Mouse (Mus musculus): ENCODE measurements at regions not wholly inside any gene's neighbourhood (a gene's known extent, or its start where the extent isn't known, plus 50 kb on each side); places are given as distances from the start of the nearest gene placed in this dataset.

GRCm38 (mm10) chr4:39926021-39926591 is 216.8 kb upstream of the Aco1 start:
- no peak for ATAC-seq (replicated peaks; ENCODE audit: low read depth, poor library complexity, severe bottlenecking)

DNA sequence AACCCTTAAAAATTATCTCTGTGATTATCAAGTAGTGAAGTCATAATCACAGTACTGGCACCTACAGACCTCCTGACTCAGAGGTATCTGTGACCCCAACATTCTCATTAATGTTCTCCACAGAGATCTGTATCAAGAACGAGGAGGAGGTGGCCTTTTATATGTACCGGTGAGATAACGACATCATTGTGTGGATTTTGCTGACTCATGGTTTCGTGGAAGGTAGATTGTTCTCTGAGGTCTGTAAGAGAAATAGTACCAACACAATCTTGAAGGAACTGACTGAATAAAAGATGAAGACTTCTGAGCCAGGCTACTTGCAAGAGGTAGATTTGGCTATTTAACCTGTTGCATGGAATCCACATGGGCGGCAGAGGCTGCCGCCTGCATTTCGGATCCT is 216.3 kb upstream of the Aco1 start:
- ATAC-seq (replicated peaks; ENCODE audit: low read depth, poor library complexity, severe bottlenecking): no peak

DNA sequence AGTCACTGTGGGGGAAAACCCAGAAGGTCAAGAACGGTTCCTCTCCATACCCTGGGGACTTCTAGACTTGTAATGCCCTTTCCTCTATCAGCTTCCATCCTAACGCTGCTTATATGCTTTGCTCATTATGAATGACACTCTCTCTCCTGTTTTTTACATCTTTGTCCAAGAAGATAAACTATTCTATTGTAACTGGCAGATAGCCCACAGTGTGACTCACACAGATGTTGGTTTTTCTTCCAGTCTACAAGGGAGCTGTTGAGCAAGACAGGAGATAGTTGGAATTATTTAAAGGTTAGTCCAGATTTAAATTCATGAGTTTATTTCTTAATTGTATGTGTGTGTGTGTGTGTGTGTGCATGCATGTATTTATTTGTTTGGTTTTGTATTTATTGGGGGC is 214.4 kb upstream of the Aco1 start:
- no peak for ATAC-seq (replicated peaks; ENCODE audit: low read depth, poor library complexity, severe bottlenecking)

- no peak for ATAC-seq (replicated peaks; ENCODE audit: low read depth, poor library complexity, severe bottlenecking)
These were observed 208.7 kb upstream of the Aco1 start for GRCm38 (mm10) chr4:39934025-39934708.

- ATAC-seq (replicated peaks; ENCODE audit: low read depth, poor library complexity, severe bottlenecking): no peak
These were observed 184.2 kb upstream of the Aco1 start for GRCm38 (mm10) chr4:39958687-39959086.

DNA sequence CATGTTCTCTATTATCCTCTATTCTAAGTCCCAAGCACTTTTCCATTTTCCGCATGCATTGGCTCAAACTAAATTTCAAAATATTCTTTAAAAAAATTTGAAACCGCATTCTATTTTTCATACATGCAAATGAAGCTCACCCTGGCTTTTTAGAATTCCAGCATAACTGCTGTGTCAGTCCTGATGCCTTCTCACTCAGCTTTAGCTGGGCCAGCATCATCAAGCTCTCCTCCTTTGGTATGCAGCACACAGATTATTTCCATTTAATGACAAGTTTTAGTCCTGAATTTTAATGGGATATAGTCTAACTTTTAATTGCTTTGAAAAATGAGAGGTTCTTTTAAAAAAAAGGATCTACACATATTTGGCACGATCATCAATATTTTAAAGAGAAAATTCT is 174.9 kb upstream of the Aco1 start:
- ATAC-seq (replicated peaks; ENCODE audit: low read depth, poor library complexity, severe bottlenecking): no peak

DNA sequence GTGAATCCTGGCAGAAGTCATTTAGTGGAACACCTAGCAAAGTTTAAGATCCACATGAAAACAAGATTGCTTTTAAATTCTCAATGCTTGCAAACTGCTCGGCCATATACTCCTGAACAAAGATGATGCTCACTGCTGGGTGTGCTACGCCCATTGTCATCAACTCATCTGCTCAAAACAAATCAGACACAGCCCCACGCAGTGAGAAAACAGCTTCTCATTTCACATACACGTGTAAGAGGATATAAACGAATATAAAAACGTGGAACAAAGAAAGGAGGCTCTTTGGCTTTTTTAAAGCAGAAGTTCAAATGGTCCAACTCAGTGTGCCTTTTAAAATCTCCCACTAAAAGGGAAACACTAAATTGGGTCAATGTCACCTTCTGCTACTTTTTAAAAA is 151.5 kb upstream of the Aco1 start:
- ATAC-seq (replicated peaks; ENCODE audit: low read depth, poor library complexity, severe bottlenecking): no peak

DNA sequence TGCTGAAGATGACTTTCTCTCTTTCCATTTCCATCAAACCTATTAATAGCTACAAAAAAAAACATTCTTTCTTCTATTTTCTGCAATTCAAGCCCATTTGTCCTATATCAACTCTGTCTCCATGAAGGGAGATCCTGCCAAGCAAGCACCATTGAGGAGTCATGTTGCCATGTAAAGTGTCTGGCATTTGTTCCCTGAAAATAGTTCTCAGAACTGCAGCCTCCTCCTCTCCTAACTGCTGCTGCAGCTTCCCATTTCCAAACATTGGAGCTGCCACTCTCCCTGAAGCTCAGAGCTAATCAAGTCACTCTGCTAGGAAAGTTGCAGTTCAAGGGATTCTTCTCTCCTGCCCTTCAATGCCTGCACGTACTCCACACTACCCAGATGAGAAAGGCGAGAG is 151.0 kb upstream of the Aco1 start:
- ATAC-seq (replicated peaks; ENCODE audit: low read depth, poor library complexity, severe bottlenecking): no peak

GRCm38 (mm10) chr4:39998771-39999422 is 144.0 kb upstream of the Aco1 start:
- ATAC-seq (replicated peaks; ENCODE audit: low read depth, poor library complexity, severe bottlenecking): no peak

DNA sequence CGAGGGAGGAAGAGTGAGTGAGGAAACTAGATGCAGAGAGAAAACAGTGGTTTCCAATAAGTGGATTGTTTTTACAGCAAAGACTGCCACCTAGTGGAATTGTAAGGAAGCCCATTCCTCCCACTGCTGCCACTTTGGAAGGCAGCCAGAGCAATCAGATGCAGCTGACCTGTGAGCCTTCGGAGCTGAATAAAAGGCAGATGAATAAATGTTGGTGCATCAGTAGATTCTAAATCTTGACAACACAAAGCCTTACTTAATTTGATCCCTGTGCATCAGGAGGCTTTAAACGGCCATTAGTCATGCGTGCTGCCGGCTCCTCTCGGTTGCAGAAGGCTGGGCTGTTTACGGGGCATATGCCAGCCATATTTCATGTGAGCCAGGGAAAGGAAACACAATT is 128.2 kb upstream of the Aco1 start:
- peak; percentile 58 for ATAC-seq (replicated peaks; ENCODE audit: low read depth, poor library complexity, severe bottlenecking)

- no peak for ATAC-seq (replicated peaks; ENCODE audit: low read depth, poor library complexity, severe bottlenecking)
These were observed 126.0 kb upstream of the Aco1 start for GRCm38 (mm10) chr4:40016856-40017255.

DNA sequence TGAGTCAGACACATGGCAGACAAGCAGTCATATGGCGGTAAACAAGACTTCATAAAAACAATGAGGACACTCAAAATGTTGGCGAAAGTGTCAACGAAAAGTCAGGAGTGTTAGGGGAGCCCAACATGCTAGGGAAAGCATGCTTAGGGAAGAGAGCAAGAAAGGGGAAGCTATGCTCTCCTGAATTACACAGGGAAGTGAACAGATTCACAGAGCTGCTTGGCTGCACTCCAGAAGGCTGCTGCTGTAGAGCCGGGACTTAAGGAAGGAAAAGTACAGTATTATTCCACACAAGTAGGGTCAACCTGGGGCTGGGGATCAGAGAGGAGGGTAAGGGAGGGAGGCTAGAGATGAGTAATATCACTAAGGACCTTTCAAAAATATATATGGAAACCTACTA is 124.7 kb upstream of the Aco1 start:
- no peak for ATAC-seq (replicated peaks; ENCODE audit: low read depth, poor library complexity, severe bottlenecking)

GRCm38 (mm10) chr4:40031361-40031760 is 111.5 kb upstream of the Aco1 start:
- ATAC-seq (replicated peaks; ENCODE audit: low read depth, poor library complexity, severe bottlenecking): no peak

GRCm38 (mm10) chr4:40047846-40048245 is 95.0 kb upstream of the Aco1 start:
- ATAC-seq (replicated peaks; ENCODE audit: low read depth, poor library complexity, severe bottlenecking): no peak

GRCm38 (mm10) chr4:40049086-40049485 is 93.8 kb upstream of the Aco1 start:
- no peak for ATAC-seq (replicated peaks; ENCODE audit: low read depth, poor library complexity, severe bottlenecking)

- no peak for ATAC-seq (replicated peaks; ENCODE audit: low read depth, poor library complexity, severe bottlenecking)
These were observed 91.0 kb upstream of the Aco1 start for GRCm38 (mm10) chr4:40051848-40052247.

DNA sequence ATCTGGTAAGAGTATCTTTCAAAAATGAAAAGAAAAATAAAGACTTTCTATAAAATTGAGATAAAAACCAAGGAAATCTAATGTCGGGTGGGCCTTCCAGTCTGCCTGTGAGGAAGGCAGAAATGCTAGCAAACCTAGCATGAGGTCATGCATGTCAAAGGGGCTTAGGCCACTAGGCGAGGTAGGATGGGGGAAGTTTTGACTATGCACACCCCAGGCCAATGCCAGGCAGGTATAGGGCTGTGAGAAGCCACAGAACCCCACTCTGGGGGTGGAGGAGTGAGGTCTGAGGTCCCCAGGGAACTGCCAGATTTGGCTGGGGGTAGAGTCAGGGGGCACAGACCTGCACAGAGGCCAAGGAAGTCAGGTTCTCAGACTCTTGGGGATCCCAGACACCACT is 89.5 kb upstream of the Aco1 start:
- no peak for ATAC-seq (replicated peaks; ENCODE audit: low read depth, poor library complexity, severe bottlenecking)

DNA sequence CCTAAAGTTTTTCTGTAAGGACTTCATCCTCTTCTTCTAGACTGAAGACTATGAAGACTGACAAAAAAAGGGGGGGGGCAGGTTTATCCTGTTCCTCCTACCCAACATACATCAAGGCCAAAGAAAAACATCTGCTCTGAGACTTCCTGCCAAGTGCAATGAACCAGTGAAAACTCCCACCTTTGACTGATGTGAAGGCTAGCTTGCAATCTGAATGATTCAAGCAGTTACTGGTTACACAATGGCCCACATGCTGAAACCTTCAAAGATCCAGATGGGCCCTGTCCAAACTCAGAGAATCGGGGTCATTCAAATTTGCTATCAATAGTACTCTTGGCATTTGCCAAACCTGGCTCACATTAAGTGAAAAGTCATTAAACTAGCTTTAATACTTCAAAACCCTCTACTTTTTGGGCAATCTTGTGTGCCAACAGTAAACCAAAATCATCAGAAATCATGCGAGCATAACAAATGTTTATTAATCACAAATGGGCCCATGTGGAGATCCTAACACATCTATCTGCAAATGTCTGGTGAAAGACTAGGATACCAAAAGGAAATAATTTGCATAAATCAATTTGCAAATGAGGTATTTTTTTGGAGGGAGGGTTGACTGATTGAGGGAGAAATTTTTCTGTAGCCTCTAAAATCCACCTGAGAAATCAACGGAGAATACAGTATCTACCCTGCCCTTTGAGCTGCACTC is 79.0 kb upstream of the Aco1 start:
- ATAC-seq (replicated peaks; ENCODE audit: low read depth, poor library complexity, severe bottlenecking): no peak

GRCm38 (mm10) chr4:40064457-40064836 is 78.4 kb upstream of the Aco1 start:
- no peak for ATAC-seq (replicated peaks; ENCODE audit: low read depth, poor library complexity, severe bottlenecking)

- no peak for ATAC-seq (replicated peaks; ENCODE audit: low read depth, poor library complexity, severe bottlenecking)
These were observed 71.8 kb upstream of the Aco1 start for GRCm38 (mm10) chr4:40070959-40071634.

- no peak for ATAC-seq (replicated peaks; ENCODE audit: low read depth, poor library complexity, severe bottlenecking)
These were observed 61.8 kb upstream of the Aco1 start for GRCm38 (mm10) chr4:40081035-40081434.
